Mouse (Mus musculus): ENCODE data around the gene Rab6b. TPM values are rescaled to one million over a fixed set of nuclear protein-coding genes. Genes with fewer than 3 reads are reported as not detected.

Rab6b gene
- polyA plus RNA-seq, 1 experiment from 2014 or later: 110 TPM

GRCm38 (mm10) chr9:103121546-103121945 is 10.0 kb downstream of the Rab6b start:
- Histone ChIP-seq H3K4me3 (no peak overlapping the region), H3K9me3 (no peaks in the 10 kb centered on the region), H3K27me3 (replicated peaks) (no peaks in the 10 kb centered on the region), H3K27ac (no peak overlapping the region), H3K9ac (no peak overlapping the region), H3K4me2 (no peak overlapping the region), H3K4me1 (peaks cover 32% of the 10 kb centered on the region), H3K36me3 (replicated peaks) (0 out of 2 replicates have a peak, but pooled peaks cover under 1% of the 10 kb centered on the region)
- 90% methylated on average over 7 of the region's 7 CpGs for WGBS
- ATAC-seq (replicated peaks): no peak

- Histone ChIP-seq H3K36me3 (replicated peaks) (no peaks in the 10 kb centered on the region), H3K9me3 (no peaks in the 10 kb centered on the region), H3K27me3 (replicated peaks) (no peaks in the 10 kb centered on the region), H3K4me2 (no peak overlapping the region), H3K4me1 (peaks cover 10% of the 10 kb centered on the region), H3K4me3 (no peak overlapping the region), H3K9ac (no peak overlapping the region), H3K27ac (no peak overlapping the region)
- ATAC-seq (replicated peaks): no peak
- WGBS: 94% methylated on average over 4 of the region's 4 CpGs
Measured at GRCm38 (mm10) chr9:103124746-103125145, 13.2 kb downstream of the Rab6b start.

- Histone ChIP-seq H3K4me2 (no peak overlapping the region), H3K4me1 (peaks cover 49% of the 10 kb centered on the region), H3K9ac (no peak overlapping the region; the same call in 1 of the 2 replicates), H3K9me3 (no peaks in the 10 kb centered on the region), H3K27me3 (replicated peaks) (no peaks in the 10 kb centered on the region), H3K27ac (peak overlapping the region; percentile 73), H3K36me3 (replicated peaks) (no peaks in the 10 kb centered on the region), H3K4me3 (no peak overlapping the region)
- 16% methylated on average over 6 of the region's 6 CpGs for WGBS
- ATAC-seq (replicated peaks): no peak; the same call in 1 of the 2 replicates
Measured at GRCm38 (mm10) chr9:103133493-103134124, 22.0 kb downstream of the Rab6b start.

GRCm38 (mm10) chr9:103134450-103135030 is 23.0 kb downstream of the Rab6b start:
- Histone ChIP-seq H3K27ac (peak overlapping the region; percentile 73), H3K27me3 (replicated peaks) (no peaks in the 10 kb centered on the region), H3K4me1 (peaks cover 55% of the 10 kb centered on the region), H3K4me3 (no peak overlapping the region), H3K4me2 (no peak overlapping the region), H3K36me3 (replicated peaks) (no peaks in the 10 kb centered on the region), H3K9me3 (no peaks in the 10 kb centered on the region), H3K9ac (no peak overlapping the region)
- peak; percentile 55 for ATAC-seq (replicated peaks)
- 56% methylated on average over 9 of the region's 9 CpGs for WGBS

DNA sequence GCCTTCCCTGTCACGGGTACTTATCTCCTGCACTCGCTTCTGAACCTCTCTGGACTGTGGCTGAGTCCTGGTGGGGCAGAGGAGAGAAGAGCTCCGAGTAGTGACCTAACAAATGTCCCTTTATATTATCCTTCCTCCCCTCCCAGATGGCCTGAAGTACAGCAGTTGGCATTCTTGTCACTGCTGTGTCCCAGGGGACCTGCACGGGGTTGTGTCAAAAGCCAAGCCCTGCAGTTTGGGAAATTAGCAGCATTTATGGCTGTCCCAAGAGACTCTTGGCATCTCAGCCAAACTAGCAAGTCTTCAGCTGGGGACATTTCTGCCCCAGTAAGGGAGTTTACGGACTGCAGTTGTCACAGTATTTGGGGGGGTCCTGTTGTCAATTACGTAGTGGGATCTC is 27.9 kb downstream of the Rab6b start:
- Histone ChIP-seq H3K27me3 (replicated peaks) (no peaks in the 10 kb centered on the region), H3K9me3 (no peaks in the 10 kb centered on the region), H3K9ac (no peak overlapping the region), H3K4me2 (no peak overlapping the region), H3K4me3 (no peak overlapping the region), H3K4me1 (peaks cover 37% of the 10 kb centered on the region), H3K27ac (no peak overlapping the region), H3K36me3 (replicated peaks) (0 out of 2 replicates have a peak, but pooled peaks cover 3% of the 10 kb centered on the region)
- 70% methylated on average over 6 of the region's 6 CpGs for WGBS
- no peak for ATAC-seq (replicated peaks)

- ATAC-seq (replicated peaks): no peak
- H3K4me3 ChIP-seq: no peak overlapping the region
- no peak overlapping the region for H3K27ac ChIP-seq
- H3K4me1 ChIP-seq: peaks cover 38% of the 10 kb centered on the region
- H3K27me3 ChIP-seq (replicated peaks): no peaks in the 10 kb centered on the region
- no peaks in the 10 kb centered on the region for H3K9me3 ChIP-seq
- H3K36me3 ChIP-seq (replicated peaks): 0 out of 2 replicates have a peak, but pooled peaks cover 3% of the 10 kb centered on the region
- no peak overlapping the region for H3K9ac ChIP-seq
- H3K4me2 ChIP-seq: no peak overlapping the region
- WGBS: 87% methylated on average over 6 of the region's 6 CpGs
Measured at GRCm38 (mm10) chr9:103140384-103140783, 28.8 kb downstream of the Rab6b start.

- Histone ChIP-seq H3K27me3 (replicated peaks) (no peaks in the 10 kb centered on the region), H3K36me3 (replicated peaks) (0 out of 2 replicates have a peak, but pooled peaks cover 3% of the 10 kb centered on the region), H3K9me3 (no peaks in the 10 kb centered on the region), H3K9ac (no peak overlapping the region), H3K4me1 (peaks cover 42% of the 10 kb centered on the region), H3K27ac (no peak overlapping the region), H3K4me3 (no peak overlapping the region), H3K4me2 (no peak overlapping the region)
- 86% methylated on average over 7 of the region's 7 CpGs for WGBS
- no peak for ATAC-seq (replicated peaks)
Measured at GRCm38 (mm10) chr9:103141266-103141665, 29.7 kb downstream of the Rab6b start.

GRCm38 (mm10) chr9:103143881-103144280 is 32.3 kb downstream of the Rab6b start:
- no peak for ATAC-seq (replicated peaks)
- H3K9me3 ChIP-seq: no peaks in the 10 kb centered on the region
- H3K36me3 ChIP-seq (replicated peaks): 0 out of 2 replicates have a peak, but pooled peaks cover 3% of the 10 kb centered on the region
- H3K27ac ChIP-seq: peak overlapping the region; percentile 62; the same call in 1 of the 2 replicates
- H3K4me1 ChIP-seq: peaks cover 52% of the 10 kb centered on the region
- H3K27me3 ChIP-seq (replicated peaks): no peaks in the 10 kb centered on the region
- H3K4me3 ChIP-seq: no peak overlapping the region
- H3K9ac ChIP-seq: no peak overlapping the region
- no peak overlapping the region for H3K4me2 ChIP-seq
- 61% methylated on average over 4 of the region's 4 CpGs for WGBS

DNA sequence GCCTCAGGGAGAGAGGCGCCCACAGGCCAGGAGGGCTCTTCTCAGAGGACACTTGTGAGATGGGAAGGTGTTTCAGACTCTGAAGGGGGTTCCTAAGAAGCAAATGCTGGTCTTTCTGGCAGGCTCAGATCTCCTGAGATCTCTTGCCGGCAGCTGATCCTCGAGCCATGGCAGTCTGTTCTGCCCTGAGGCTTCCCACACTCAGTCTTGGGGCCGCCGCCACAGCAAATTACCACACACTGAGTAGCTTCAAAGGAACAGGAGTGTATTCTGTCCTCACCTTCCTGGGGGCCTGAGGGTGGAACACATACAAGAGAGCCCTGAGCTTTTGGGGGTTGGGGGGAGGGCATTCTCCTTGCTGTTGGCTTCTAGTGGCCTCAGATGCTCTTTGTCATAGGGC is 33.8 kb downstream of the Rab6b start:
- no peaks in the 10 kb centered on the region for H3K9me3 ChIP-seq
- H3K4me3 ChIP-seq: no peak overlapping the region
- peak overlapping the region; percentile 62 for H3K27ac ChIP-seq
- H3K4me2 ChIP-seq: no peak overlapping the region
- no peak overlapping the region for H3K9ac ChIP-seq
- 0 out of 2 replicates have a peak, but pooled peaks cover 3% of the 10 kb centered on the region for H3K36me3 ChIP-seq (replicated peaks)
- no peaks in the 10 kb centered on the region for H3K27me3 ChIP-seq (replicated peaks)
- WGBS: 46% methylated on average over 5 of the region's 5 CpGs
- 0 out of 2 replicates have a peak, but pooled peaks have one; percentile 18 for ATAC-seq (replicated peaks)
- H3K4me1 ChIP-seq: peaks cover 46% of the 10 kb centered on the region

GRCm38 (mm10) chr9:103146257-103146656 is 34.7 kb downstream of the Rab6b start:
- peaks cover 46% of the 10 kb centered on the region for H3K4me1 ChIP-seq
- no peaks in the 10 kb centered on the region for H3K36me3 ChIP-seq (replicated peaks)
- H3K4me2 ChIP-seq: peak overlapping the region; percentile 15
- 44% methylated on average over 10 of the region's 10 CpGs for WGBS
- no peak overlapping the region for H3K4me3 ChIP-seq
- H3K27me3 ChIP-seq (replicated peaks): no peaks in the 10 kb centered on the region
- H3K9ac ChIP-seq: no peak overlapping the region
- no peaks in the 10 kb centered on the region for H3K9me3 ChIP-seq
- ATAC-seq (replicated peaks): peak; percentile 27
- H3K27ac ChIP-seq: peak overlapping the region; percentile 62

DNA sequence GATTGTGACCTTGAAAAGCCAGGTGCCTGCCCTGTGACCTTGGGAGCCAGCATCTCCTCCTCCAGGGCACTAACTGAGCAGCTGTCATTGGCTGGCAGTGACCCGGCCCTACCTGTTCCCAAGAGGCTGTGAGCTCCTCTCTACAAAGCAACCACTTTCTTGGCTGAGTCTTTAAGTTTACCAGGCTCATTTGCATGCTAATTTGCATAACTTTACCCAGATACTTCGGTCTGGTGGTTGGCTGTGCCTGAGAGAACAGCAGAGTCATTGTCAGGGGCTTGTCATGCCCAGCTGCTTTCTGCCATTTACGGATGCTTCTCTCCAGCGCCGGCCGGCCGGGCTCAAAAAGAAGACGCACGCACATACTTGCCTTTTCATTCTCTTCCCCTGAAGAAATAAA is 35.1 kb downstream of the Rab6b start:
- Histone ChIP-seq H3K4me3 (no peak overlapping the region), H3K27ac (peak overlapping the region; percentile 62), H3K36me3 (replicated peaks) (no peaks in the 10 kb centered on the region), H3K27me3 (replicated peaks) (no peaks in the 10 kb centered on the region), H3K4me1 (peaks cover 46% of the 10 kb centered on the region), H3K9me3 (no peaks in the 10 kb centered on the region), H3K4me2 (peak overlapping the region; percentile 15), H3K9ac (no peak overlapping the region)
- 11% methylated on average over 9 of the region's 9 CpGs for WGBS
- peak; percentile 77 for ATAC-seq (replicated peaks)

- Histone ChIP-seq H3K27me3 (replicated peaks) (no peaks in the 10 kb centered on the region), H3K9me3 (no peaks in the 10 kb centered on the region), H3K4me2 (peak overlapping the region; percentile 15), H3K36me3 (replicated peaks) (no peaks in the 10 kb centered on the region), H3K27ac (peak overlapping the region; percentile 62), H3K9ac (no peak overlapping the region), H3K4me1 (peaks cover 46% of the 10 kb centered on the region), H3K4me3 (no peak overlapping the region)
- ATAC-seq (replicated peaks): peak; percentile 76
- WGBS: 28% methylated on average over 13 of the region's 13 CpGs
Measured at GRCm38 (mm10) chr9:103147103-103147502, 35.5 kb downstream of the Rab6b start.
